Mouse (Mus musculus) heart, embryonic 13.5 days (tissue): ENCODE data around the gene Car4. TPM values are rescaled to one million over a fixed set of nuclear protein-coding genes. Genes with fewer than 3 reads are reported as not detected.

Experiments
- ATAC-seq: fragments of 200-750 bp; cut with Nextera tagmentation; 2 replicates; pipeline ENCODE4 v1.8.0; 2017; ENCODE audit warnings: moderate TSS enrichment; ENCODE audit not compliant: insufficient number of reproducible peaks, low FRiP score, low TSS enrichment; ENCODE audit errors: extremely low read depth
- H3K27ac ChIP-seq: fragments of 300-500 bp; sonication (generic); replicated peaks from 2 replicates; pipeline ENCODE4 v1.5.1; 2015; ENCODE audit warnings: moderate library complexity, mild to moderate bottlenecking, inconsistent platforms
- H3K27me3 ChIP-seq: fragments of 300-500 bp; sonication (generic); replicated peaks from 2 replicates; pipeline ENCODE4 v1.6.1; 2015; ENCODE audit warnings: mild to moderate bottlenecking, inconsistent platforms
- H3K36me3 ChIP-seq: fragments of 300-500 bp; sonication (generic); 2 replicates; pipeline ENCODE4 v1.6.1; 2015; ENCODE audit warnings: mild to moderate bottlenecking, inconsistent platforms
- H3K4me1 ChIP-seq: fragments of 300-500 bp; sonication (generic); 2 replicates; pipeline ENCODE4 v1.6.1; 2015; ENCODE audit warnings: inconsistent platforms
- H3K4me2 ChIP-seq: fragments of 300-500 bp; sonication (generic); 2 replicates; pipeline ENCODE4 v1.6.1; 2015; ENCODE audit warnings: inconsistent platforms, mild to moderate bottlenecking, moderate library complexity
- H3K4me3 ChIP-seq: fragments of 300-500 bp; sonication (generic); 2 replicates; pipeline ENCODE4 v1.5.1; 2015; ENCODE audit warnings: moderate library complexity, mild to moderate bottlenecking, inconsistent platforms
- H3K9ac ChIP-seq: fragments of 300-500 bp; sonication (generic); 2 replicates; pipeline ENCODE4 v1.6.1; 2015; ENCODE audit warnings: inconsistent platforms, mild to moderate bottlenecking, moderate library complexity
- H3K9me3 ChIP-seq: fragments of 300-500 bp; sonication (generic); 2 replicates; pipeline ENCODE4 v1.6.1; 2016; ENCODE audit warnings: inconsistent platforms
- WGBS: fragments of 180-500 bp; shearing (Covaris S2); methylation state at CpG from one replicate; pipeline ENCODE4 v1.1.7; 2015; ENCODE audit warnings: mixed read lengths; 5-methylcytosine and 5-hydroxymethylcytosine counted together
- polyA plus RNA-seq: library from polyadenylated mRNA; unstranded; fragments of >200 nt; fragmentation: Nextera tagmentation; extraction: Ambion mirVana; gene quantifications from 2 replicates; pipeline ENCODE4 v1.2.1, GENCODE M21; 2015

Gene Car4
- polyA plus RNA-seq, 1 experiment from 2014 or later: 2.5 TPM

GRCm38 (mm10) chr11:84973661-84974060, 16.1 kb downstream of the Car4 start:
- Histone ChIP-seq H3K4me1 (peaks cover 11% of the 10 kb centered on the region), H3K4me2 (no peak overlapping the region), H3K9ac (no peak overlapping the region), H3K27ac (no peak overlapping the region), H3K4me3 (no peak overlapping the region), H3K27me3 (no peaks in the 10 kb centered on the region), H3K36me3 (no peaks in the 10 kb centered on the region), H3K9me3 (no peaks in the 10 kb centered on the region)
- no peak for ATAC-seq
- WGBS: 66% methylated on average over 5 of the region's 5 CpGs

- no peaks in the 10 kb centered on the region for H3K9me3 ChIP-seq
- H3K9ac ChIP-seq: no peak overlapping the region
- H3K4me3 ChIP-seq: no peak overlapping the region
- H3K4me1 ChIP-seq: peaks cover 8% of the 10 kb centered on the region
- no peak overlapping the region for H3K4me2 ChIP-seq
- ATAC-seq: no peak
- H3K36me3 ChIP-seq: no peaks in the 10 kb centered on the region
- H3K27me3 ChIP-seq: no peaks in the 10 kb centered on the region
- H3K27ac ChIP-seq: no peak overlapping the region
- WGBS: 72% methylated on average over 7 of the region's 7 CpGs
These were observed 17.0 kb downstream of the Car4 start for GRCm38 (mm10) chr11:84974582-84974981.

- WGBS: 79% methylated on average over 3 of the region's 3 CpGs
These were observed 19.1 kb downstream of the Car4 start for GRCm38 (mm10) chr11:84976706-84977105.

GRCm38 (mm10) chr11:84977385-84977952, 19.9 kb downstream of the Car4 start:
- H3K36me3 ChIP-seq: no peaks in the 10 kb centered on the region; the same call in 1 of the 2 replicates
- ATAC-seq: no peak
- H3K4me2 ChIP-seq: no peak overlapping the region
- no peak overlapping the region for H3K9ac ChIP-seq
- H3K4me1 ChIP-seq: peaks cover 3% of the 10 kb centered on the region; the same call in 1 of the 2 replicates
- no peaks in the 10 kb centered on the region for H3K27me3 ChIP-seq
- H3K4me3 ChIP-seq: no peak overlapping the region
- no peaks in the 10 kb centered on the region for H3K9me3 ChIP-seq
- no peak overlapping the region for H3K27ac ChIP-seq
- 72% methylated on average over 3 of the region's 3 CpGs for WGBS

More at GRCm38 (mm10) chr11:84976706-84977105, 19.1 kb downstream of the Car4 start:
- Histone ChIP-seq H3K36me3 (no peaks in the 10 kb centered on the region), H3K27me3 (no peaks in the 10 kb centered on the region), H3K9ac (no peak overlapping the region), H3K4me2 (no peak overlapping the region), H3K4me3 (no peak overlapping the region), H3K4me1 (peaks cover 7% of the 10 kb centered on the region), H3K27ac (no peak overlapping the region), H3K9me3 (no peaks in the 10 kb centered on the region)
- ATAC-seq: no peak

- no peak overlapping the region for H3K27ac ChIP-seq
- no peaks in the 10 kb centered on the region for H3K27me3 ChIP-seq
- no peak overlapping the region for H3K9ac ChIP-seq
- H3K4me2 ChIP-seq: no peak overlapping the region
- peaks cover under 1% of the 10 kb centered on the region; the same call in 1 of the 2 replicates for H3K36me3 ChIP-seq
- 54% methylated on average over 2 of the region's 2 CpGs for WGBS
- no peak for ATAC-seq
- no peaks in the 10 kb centered on the region for H3K9me3 ChIP-seq
- H3K4me1 ChIP-seq: peaks cover 3% of the 10 kb centered on the region; the same call in 1 of the 2 replicates
- H3K4me3 ChIP-seq: no peak overlapping the region
These were observed 20.5 kb downstream of the Car4 start for GRCm38 (mm10) chr11:84978113-84978512.

- no peak overlapping the region for H3K27ac ChIP-seq
- no peaks in the 10 kb centered on the region for H3K27me3 ChIP-seq
- no peak overlapping the region for H3K4me2 ChIP-seq
- H3K9me3 ChIP-seq: no peaks in the 10 kb centered on the region
- no peak for ATAC-seq
- peaks cover 3% of the 10 kb centered on the region; the same call in 1 of the 2 replicates for H3K4me1 ChIP-seq
- peaks cover 10% of the 10 kb centered on the region for H3K36me3 ChIP-seq
- H3K4me3 ChIP-seq: no peak overlapping the region
- no peak overlapping the region for H3K9ac ChIP-seq
- 32% methylated on average over 1 of the region's 1 CpGs for WGBS
These were observed 21.8 kb downstream of the Car4 start for GRCm38 (mm10) chr11:84979351-84979750.

GRCm38 (mm10) chr11:84980697-84981096, 23.1 kb downstream of the Car4 start:
- peaks cover 19% of the 10 kb centered on the region for H3K36me3 ChIP-seq
- WGBS: 72% methylated on average over 2 of the region's 2 CpGs
- H3K4me3 ChIP-seq: no peak overlapping the region
- no peaks in the 10 kb centered on the region for H3K27me3 ChIP-seq
- no peak overlapping the region for H3K4me2 ChIP-seq
- H3K9me3 ChIP-seq: no peaks in the 10 kb centered on the region
- no peak overlapping the region for H3K9ac ChIP-seq
- no peak for ATAC-seq
- H3K27ac ChIP-seq: no peak overlapping the region
- H3K4me1 ChIP-seq: peaks cover 3% of the 10 kb centered on the region; the same call in 1 of the 2 replicates

- no peaks in the 10 kb centered on the region for H3K4me1 ChIP-seq
- H3K9me3 ChIP-seq: no peaks in the 10 kb centered on the region
- H3K27me3 ChIP-seq: no peaks in the 10 kb centered on the region
- H3K9ac ChIP-seq: no peak overlapping the region
- H3K36me3 ChIP-seq: peaks cover 57% of the 10 kb centered on the region
- 85% methylated on average over 6 of the region's 6 CpGs for WGBS
- no peak overlapping the region for H3K4me3 ChIP-seq
- no peak overlapping the region for H3K4me2 ChIP-seq
- ATAC-seq: no peak
- H3K27ac ChIP-seq: no peak overlapping the region
These were observed 27.8 kb downstream of the Car4 start for GRCm38 (mm10) chr11:84985421-84985820.

- 80% methylated on average over 3 of the region's 3 CpGs for WGBS
- Histone ChIP-seq H3K9me3 (no peaks in the 10 kb centered on the region), H3K27ac (no peak overlapping the region), H3K27me3 (no peaks in the 10 kb centered on the region), H3K4me1 (no peaks in the 10 kb centered on the region), H3K4me2 (no peak overlapping the region), H3K9ac (no peak overlapping the region), H3K36me3 (peaks cover 80% of the 10 kb centered on the region), H3K4me3 (no peak overlapping the region)
- ATAC-seq: no peak
These were observed 30.8 kb downstream of the Car4 start for GRCm38 (mm10) chr11:84988341-84988919.

GRCm38 (mm10) chr11:84992996-84993395, 35.4 kb downstream of the Car4 start:
- no peak overlapping the region for H3K4me2 ChIP-seq
- 90% methylated on average over 1 of the region's 1 CpGs for WGBS
- peaks cover 80% of the 10 kb centered on the region for H3K36me3 ChIP-seq
- H3K4me1 ChIP-seq: no peaks in the 10 kb centered on the region
- H3K9ac ChIP-seq: no peak overlapping the region
- H3K27me3 ChIP-seq: no peaks in the 10 kb centered on the region
- H3K4me3 ChIP-seq: no peak overlapping the region
- no peaks in the 10 kb centered on the region for H3K9me3 ChIP-seq
- no peak overlapping the region for H3K27ac ChIP-seq
- ATAC-seq: no peak

GRCm38 (mm10) chr11:84995241-84995640, 37.7 kb downstream of the Car4 start:
- Histone ChIP-seq H3K27ac (no peak overlapping the region), H3K36me3 (peaks cover 69% of the 10 kb centered on the region), H3K4me3 (no peak overlapping the region), H3K9me3 (no peaks in the 10 kb centered on the region), H3K27me3 (no peaks in the 10 kb centered on the region), H3K9ac (no peak overlapping the region), H3K4me1 (no peaks in the 10 kb centered on the region), H3K4me2 (no peak overlapping the region)
- 97% methylated on average over 1 of the region's 1 CpGs for WGBS
- no peak for ATAC-seq

- WGBS: 78% methylated on average over 3 of the region's 3 CpGs
These were observed 46.0 kb downstream of the Car4 start for GRCm38 (mm10) chr11:85003566-85003965.

More at GRCm38 (mm10) chr11:85003566-85003965, 46.0 kb downstream of the Car4 start:
- no peak for ATAC-seq
- Histone ChIP-seq H3K27me3 (no peaks in the 10 kb centered on the region), H3K27ac (no peak overlapping the region), H3K9me3 (no peaks in the 10 kb centered on the region), H3K4me1 (no peaks in the 10 kb centered on the region), H3K36me3 (peaks cover 63% of the 10 kb centered on the region), H3K9ac (no peak overlapping the region), H3K4me2 (no peak overlapping the region), H3K4me3 (no peak overlapping the region)
